Mouse (Mus musculus) layer of hippocampus, adult 2 months (tissue): Measurements from ENCODE around the gene Hrh2. TPM values are rescaled to one million over a fixed set of nuclear protein-coding genes. Genes with fewer than 3 reads are reported as not detected.
A peak's percentile ranks its signal among the peaks of the same experiment; 100 is the strongest.

Experiments
- DNase-seq, 2 experiments: peaks; one replicate each; pipeline ENCODE4 v3.0.0; 2022; ENCODE audit warnings: low spot score in 2 of 2
- H3K27ac ChIP-seq: fragments of 200-600 bp; 2 replicates; pipeline ENCODE4 v1.8.1; 2022
- H3K4me3 ChIP-seq: fragments of 200-600 bp; 2 replicates; pipeline ENCODE4 v1.8.1; 2022; ENCODE audit warnings: mild to moderate bottlenecking
- CTCF ChIP-seq: fragments of 200-600 bp; conservative IDR thresholded peaks from 2 replicates; pipeline ENCODE4 v1.8.1; 2022; ENCODE audit warnings: antibody characterized with exemption, mild to moderate bottlenecking, moderate library complexity
- long read RNA-seq, 2 experiments: library from polyadenylated mRNA; stranded (forward); transcript quantifications; one replicate each; pipeline ENCODE4 v2.0.0; 2021; ENCODE audit warnings: borderline mapping rate in 2 of 2
- total RNA-seq, 2 experiments: library from RNA; stranded (reverse); gene quantifications; 2 replicates each; pipeline ENCODE4 v1.2.3; 2021

The Hrh2 gene
- 1 to 10 TPM; 6.3 to 6.9 TPM for total RNA-seq
- long read RNA-seq, experiment 1, partial matches to known transcripts = 0 of 2 reads
- long read RNA-seq, experiment 1, other reads (novel, unspliced or antisense) = 2 of 2 reads
- long read RNA-seq, experiment 2, partial matches to known transcripts = 0 of 3 reads
- long read RNA-seq, experiment 2, other reads (novel, unspliced or antisense) = 3 of 3 reads

GRCm38 (mm10) chr13:54192021-54192481, at the start of gene Hrh2:
TSS of gene Hrh2 (plus strand) at chr13:54192129.
- DNase-seq = peak; percentile 37 to 42
- H3K4me3 ChIP-seq = peak within 1 kb of the TSS; percentile 70
- H3K27ac ChIP-seq = peak within 1 kb of the TSS; percentile 83

GRCm38 (mm10) chr13:54143788-54144187, 48.1 kb upstream of the Hrh2 start:
- no peak for TF ChIP-seq CTCF
- DNase-seq = no peak
- Histone ChIP-seq H3K4me3 (no peak overlapping the region), H3K27ac (no peak overlapping the region)

More at GRCm38 (mm10) chr13:54192021-54192481, at the start of gene Hrh2:
- TF ChIP-seq CTCF = no peak

DNA sequence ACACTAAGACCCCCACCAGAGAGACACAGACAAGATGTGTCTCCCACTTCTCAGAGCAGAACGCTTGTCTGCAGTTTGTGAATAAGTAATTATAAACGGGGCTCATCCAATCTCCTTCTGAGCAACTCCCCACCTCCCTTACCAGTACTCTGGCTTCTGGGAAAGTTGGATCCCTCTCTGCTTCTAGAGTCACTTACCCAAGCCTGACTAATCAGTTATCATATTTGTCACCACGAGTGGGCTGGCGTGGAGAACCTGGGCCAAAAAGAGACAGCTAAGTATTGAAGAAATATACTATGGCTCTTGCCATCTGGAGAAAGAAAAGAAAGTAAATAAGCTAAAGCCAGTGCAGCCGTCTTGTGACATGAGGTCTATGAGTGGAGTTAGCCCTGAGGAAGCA, 47.3 kb upstream of the Hrh2 start:
- Histone ChIP-seq H3K27ac (no peak overlapping the region), H3K4me3 (no peak overlapping the region)
- no peak for DNase-seq
- TF ChIP-seq CTCF = no peak

DNA sequence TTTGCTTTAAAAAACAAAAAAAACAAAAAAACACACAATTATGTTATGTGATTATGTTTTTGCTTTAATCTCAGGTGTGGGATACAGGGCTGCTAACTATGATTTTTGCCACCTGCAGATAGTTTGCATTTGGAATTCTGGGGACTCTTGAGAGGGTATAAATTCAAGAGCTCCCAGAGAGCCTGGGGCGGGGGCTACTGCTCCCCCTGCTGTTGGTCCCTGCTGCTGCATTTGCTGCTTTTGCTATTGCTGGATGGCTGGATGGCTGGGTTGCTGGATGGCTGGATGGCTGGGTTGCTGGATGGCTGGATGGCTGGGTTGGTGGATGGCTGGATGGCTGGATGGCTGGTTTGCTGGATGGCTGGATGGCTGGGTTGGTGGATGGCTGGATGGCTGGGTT, 44.6 kb upstream of the Hrh2 start:
- no peak for DNase-seq
- Histone ChIP-seq H3K4me3 (no peak overlapping the region), H3K27ac (no peak overlapping the region)
- TF ChIP-seq CTCF = peak; percentile 63

- DNase-seq = no peak
- no peak overlapping the region for H3K4me3 ChIP-seq
- H3K27ac ChIP-seq = no peak overlapping the region
- TF ChIP-seq CTCF = 0 out of 2 replicates have a peak, but pooled peaks have one; percentile 7
Measured at GRCm38 (mm10) chr13:54152421-54152820, 39.5 kb upstream of the Hrh2 start.

DNA sequence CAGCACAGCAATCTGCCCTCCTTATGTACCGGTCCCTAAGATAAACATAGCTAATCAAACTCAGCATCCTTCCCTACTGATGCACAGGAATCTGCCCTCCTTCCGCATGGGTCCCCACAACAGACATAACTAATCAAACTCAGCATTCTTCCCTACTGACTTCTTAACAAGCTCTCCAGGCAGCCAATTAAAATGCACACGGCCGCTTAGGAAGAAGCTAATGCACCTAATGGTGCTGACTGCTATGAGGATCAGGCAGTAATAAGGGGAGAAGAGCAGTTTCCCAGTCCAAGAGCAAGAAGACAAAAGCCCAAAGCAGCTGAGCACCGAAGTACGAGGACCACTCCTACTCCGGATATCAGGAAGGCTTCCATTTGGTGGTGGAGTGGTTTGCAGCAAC, 39.0 kb upstream of the Hrh2 start:
- H3K4me3 ChIP-seq = no peak overlapping the region
- TF ChIP-seq CTCF = no peak
- no peak overlapping the region for H3K27ac ChIP-seq
- no peak for DNase-seq

GRCm38 (mm10) chr13:54153672-54154218, 38.2 kb upstream of the Hrh2 start:
- TF ChIP-seq CTCF = no peak
- H3K27ac ChIP-seq = no peak overlapping the region
- H3K4me3 ChIP-seq = no peak overlapping the region
- DNase-seq = no peak

GRCm38 (mm10) chr13:54155822-54156221, 36.1 kb upstream of the Hrh2 start:
- no peak overlapping the region for H3K27ac ChIP-seq
- TF ChIP-seq CTCF = no peak
- no peak overlapping the region for H3K4me3 ChIP-seq
- DNase-seq = no peak

DNA sequence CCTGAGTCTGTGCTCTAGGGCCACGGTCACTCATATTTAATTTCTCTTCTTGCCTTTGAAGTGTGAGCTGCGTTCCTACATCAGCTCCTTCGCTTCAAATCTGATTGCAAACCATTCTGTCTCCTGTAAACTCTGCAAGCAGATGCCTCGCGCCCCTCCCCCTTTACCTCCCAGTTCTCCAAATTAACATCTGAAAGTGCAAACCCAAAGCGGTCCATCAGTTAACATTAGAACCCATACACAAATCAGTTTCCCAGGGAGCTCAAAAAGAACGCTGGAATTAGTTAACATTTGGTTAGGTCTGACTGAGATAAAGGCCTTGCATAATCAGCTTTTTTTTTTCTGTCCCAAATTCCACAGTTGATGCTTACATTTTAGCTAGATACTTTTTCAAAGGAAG, 32.7 kb upstream of the Hrh2 start:
- TF ChIP-seq CTCF = no peak
- DNase-seq = no peak
- Histone ChIP-seq H3K27ac (no peak overlapping the region), H3K4me3 (no peak overlapping the region)

DNA sequence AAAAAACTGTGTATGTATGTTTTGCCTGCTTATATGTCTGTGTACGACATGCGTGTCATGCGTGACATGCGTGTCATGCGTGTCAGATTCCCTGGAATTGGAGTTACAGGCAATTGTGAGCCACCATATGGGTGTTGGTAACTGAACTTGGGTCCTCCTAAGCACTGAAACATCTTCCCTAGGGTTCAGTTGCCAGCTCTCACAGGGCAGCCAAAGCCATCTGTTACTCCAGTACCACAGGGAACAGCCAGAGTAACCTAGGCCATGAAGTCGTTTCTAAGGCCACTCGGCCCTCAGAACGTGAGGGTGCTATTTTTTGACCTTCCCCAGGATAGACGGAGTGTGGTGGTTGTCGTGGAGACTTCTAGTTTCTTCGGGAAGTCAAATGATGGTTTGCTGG, 32.2 kb upstream of the Hrh2 start:
- no peak for TF ChIP-seq CTCF
- no peak overlapping the region for H3K27ac ChIP-seq
- no peak for DNase-seq
- H3K4me3 ChIP-seq = no peak overlapping the region

- no peak for TF ChIP-seq CTCF
- no peak for DNase-seq
- no peak overlapping the region for H3K27ac ChIP-seq
- no peak overlapping the region for H3K4me3 ChIP-seq
Measured at GRCm38 (mm10) chr13:54160546-54160945, 31.4 kb upstream of the Hrh2 start.

GRCm38 (mm10) chr13:54161514-54161913, 30.4 kb upstream of the Hrh2 start:
- no peak overlapping the region for H3K27ac ChIP-seq
- no peak for TF ChIP-seq CTCF
- H3K4me3 ChIP-seq = no peak overlapping the region
- DNase-seq = no peak

DNA sequence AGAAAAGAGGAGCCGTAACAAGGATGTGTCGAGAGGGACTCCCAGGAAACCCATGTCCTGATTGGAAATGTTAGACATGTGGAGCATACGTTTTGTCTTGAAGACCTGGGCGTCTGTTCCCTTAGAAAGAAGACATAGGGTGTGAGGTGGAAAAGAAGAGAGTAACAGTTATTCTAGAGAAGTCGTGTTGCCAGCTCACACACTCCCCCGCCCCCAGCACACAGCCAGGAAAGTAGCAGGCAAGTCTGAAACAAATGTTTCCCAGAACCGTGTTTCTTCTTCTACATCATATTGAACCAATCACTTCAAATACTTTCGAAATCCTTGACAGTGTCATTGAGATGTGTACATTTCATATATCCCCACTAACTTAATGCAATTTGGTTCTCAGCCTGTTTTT, 28.6 kb upstream of the Hrh2 start:
- TF ChIP-seq CTCF = no peak
- DNase-seq = no peak
- no peak overlapping the region for H3K27ac ChIP-seq
- no peak overlapping the region for H3K4me3 ChIP-seq

- H3K4me3 ChIP-seq = no peak overlapping the region
- H3K27ac ChIP-seq = no peak overlapping the region
- DNase-seq = no peak
- no peak for TF ChIP-seq CTCF
Measured at GRCm38 (mm10) chr13:54164462-54164861, 27.5 kb upstream of the Hrh2 start.

- DNase-seq = no peak
- Histone ChIP-seq H3K4me3 (no peak overlapping the region), H3K27ac (no peak overlapping the region)
- no peak for TF ChIP-seq CTCF
Measured at GRCm38 (mm10) chr13:54165066-54165465, 26.9 kb upstream of the Hrh2 start.
